Mouse (Mus musculus) E14TG2a.4 (cell line): ENCODE measurements around the gene Mcts2.

Experiments used
- CTCF ChIP-seq: conservative IDR thresholded peaks from 2 replicates; pipeline ENCODE4 v1.5.1; 2014; ENCODE audit warnings: low read length
- NANOG ChIP-seq: IDR thresholded peaks from 2 replicates; pipeline ENCODE4 v1.6.1; 2014; ENCODE audit warnings: borderline replicate concordance, low read length, mixed read lengths
- POU5F1 ChIP-seq: IDR thresholded peaks from 2 replicates; pipeline ENCODE4 v1.6.1; 2014; ENCODE audit warnings: low read length, borderline replicate concordance

GRCm38 (mm10) chr2:152704811-152705370, 18.1 kb downstream of the Mcts2 start:
- TF ChIP-seq CTCF (no peak), POU5F1 (no peak), NANOG (no peak)
